Mouse (Mus musculus) layer of hippocampus, adult 11-12 months (tissue): ENCODE results near the gene Hspb1.
A peak's percentile ranks its signal among the peaks of the same experiment; 100 is the strongest.

Source experiments
- DNase-seq: peaks from one replicate; pipeline ENCODE4 v3.0.0; 2022; ENCODE audit warnings: low spot score

The Hspb1 gene

GRCm38 (mm10) chr5:135887675-135888102 lies at the start of gene Hspb1:
TSS of gene Hspb1 (plus strand) at chr5:135887919.
- no peak for DNase-seq

GRCm38 (mm10) chr5:135841651-135842050 lies 46.1 kb upstream of the Hspb1 start:
- DNase-seq: no peak

- DNase-seq: no peak
These were observed 44.3 kb upstream of the Hspb1 start for GRCm38 (mm10) chr5:135843418-135843817.

GRCm38 (mm10) chr5:135845676-135846320 lies 41.9 kb upstream of the Hspb1 start:
- DNase-seq: no peak

- no peak for DNase-seq
These were observed 40.3 kb upstream of the Hspb1 start for GRCm38 (mm10) chr5:135847460-135847859.

- DNase-seq: no peak
These were observed 39.8 kb upstream of the Hspb1 start for GRCm38 (mm10) chr5:135847881-135848280.

- DNase-seq: no peak
These were observed 36.7 kb upstream of the Hspb1 start for GRCm38 (mm10) chr5:135851024-135851423.

- no peak for DNase-seq
These were observed 36.2 kb upstream of the Hspb1 start for GRCm38 (mm10) chr5:135851481-135851880.

- no peak for DNase-seq
These were observed 35.3 kb upstream of the Hspb1 start for GRCm38 (mm10) chr5:135852421-135852820.

- DNase-seq: no peak
These were observed 34.0 kb upstream of the Hspb1 start for GRCm38 (mm10) chr5:135853731-135854130.

- peak; percentile 83 for DNase-seq
These were observed 32.6 kb upstream of the Hspb1 start for GRCm38 (mm10) chr5:135855156-135855555.

- no peak for DNase-seq
These were observed 21.1 kb upstream of the Hspb1 start for GRCm38 (mm10) chr5:135866662-135867061.

- no peak for DNase-seq
These were observed 19.8 kb upstream of the Hspb1 start for GRCm38 (mm10) chr5:135867637-135868593.

- no peak for DNase-seq
These were observed 19.1 kb upstream of the Hspb1 start for GRCm38 (mm10) chr5:135868653-135869052.

- no peak for DNase-seq
These were observed 17.9 kb upstream of the Hspb1 start for GRCm38 (mm10) chr5:135869661-135870423.

- no peak for DNase-seq
These were observed 17.2 kb upstream of the Hspb1 start for GRCm38 (mm10) chr5:135870505-135870904.

GRCm38 (mm10) chr5:135872996-135873395 lies 14.7 kb upstream of the Hspb1 start:
- no peak for DNase-seq

- DNase-seq: no peak
These were observed 14.0 kb upstream of the Hspb1 start for GRCm38 (mm10) chr5:135873753-135874152.

GRCm38 (mm10) chr5:135877180-135877579 lies 10.5 kb upstream of the Hspb1 start:
- peak; percentile 55 for DNase-seq

GRCm38 (mm10) chr5:135877831-135878231 lies 9.9 kb upstream of the Hspb1 start:
- peak; percentile 53 for DNase-seq

GRCm38 (mm10) chr5:135879449-135880158 lies 8.1 kb upstream of the Hspb1 start:
- DNase-seq: peak; percentile 61

GRCm38 (mm10) chr5:135884641-135885040 lies 3.1 kb upstream of the Hspb1 start:
- DNase-seq: no peak
